Mouse (Mus musculus) adrenal gland, adult 8-10 months (tissue): ENCODE measurements around the gene Tmem165. TPM values are rescaled to one million over a fixed set of nuclear protein-coding genes. Genes with fewer than 3 reads are reported as not detected.

Experiments
- DNase-seq: peaks from one replicate; pipeline ENCODE4 v3.0.0; 2022
- total RNA-seq, 4 experiments: library from RNA; stranded (reverse); gene quantifications; 2 replicates each; pipeline ENCODE4 v1.2.4; 2022

Tmem165 gene
- 10 to 100 TPM; 35.7 to 53.4 (median 42.6) TPM for total RNA-seq

- peak; percentile 92 for DNase-seq
Measured at GRCm38 (mm10) chr5:76183750-76184261, at the start of gene Tmem165. Tmem165 (plus strand) TSS chr5:76183880.

GRCm38 (mm10) chr5:76135644-76136043 is 48.0 kb upstream of the Tmem165 start:
- no peak for DNase-seq

DNA sequence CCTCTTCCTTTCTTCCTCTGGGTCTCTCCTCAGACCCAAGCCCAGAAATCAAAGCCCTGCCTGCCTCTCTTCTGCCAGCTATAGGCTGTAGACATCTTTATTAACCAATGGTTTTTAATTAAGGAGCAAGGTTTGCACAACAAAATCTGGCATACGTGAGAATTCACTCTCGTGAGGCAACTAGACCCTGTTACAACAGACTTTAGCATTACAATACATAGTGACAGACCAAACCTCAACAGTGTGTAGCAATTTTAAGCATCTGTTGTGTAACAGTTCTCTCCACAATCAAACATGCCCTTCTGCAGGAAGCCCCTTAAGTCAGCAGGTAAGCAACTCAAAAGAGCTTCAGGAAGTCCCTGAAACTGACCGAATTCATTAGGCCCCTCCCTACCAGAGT is 47.4 kb upstream of the Tmem165 start:
- DNase-seq: no peak

DNA sequence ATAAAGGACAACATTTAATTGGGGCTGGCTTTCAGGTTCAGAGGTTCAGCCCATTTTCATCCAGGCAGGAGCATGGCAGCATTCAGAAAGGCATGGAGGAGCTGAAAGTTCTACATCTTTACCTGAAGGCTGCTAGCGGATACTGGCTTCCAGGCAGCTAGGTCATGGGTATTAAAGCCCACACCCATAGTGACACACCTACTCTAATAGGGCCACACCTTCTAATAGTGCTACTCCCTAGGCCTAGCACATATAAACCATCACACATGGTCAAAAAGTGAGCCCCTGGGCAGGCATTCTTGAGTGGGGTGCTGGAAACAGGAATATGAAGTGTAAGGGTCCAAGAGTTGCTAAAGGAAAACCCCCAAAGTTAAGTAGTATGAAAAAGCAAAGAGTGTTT is 46.1 kb upstream of the Tmem165 start:
- DNase-seq: no peak

- no peak for DNase-seq
Measured at GRCm38 (mm10) chr5:76138071-76138470, 45.6 kb upstream of the Tmem165 start.

DNA sequence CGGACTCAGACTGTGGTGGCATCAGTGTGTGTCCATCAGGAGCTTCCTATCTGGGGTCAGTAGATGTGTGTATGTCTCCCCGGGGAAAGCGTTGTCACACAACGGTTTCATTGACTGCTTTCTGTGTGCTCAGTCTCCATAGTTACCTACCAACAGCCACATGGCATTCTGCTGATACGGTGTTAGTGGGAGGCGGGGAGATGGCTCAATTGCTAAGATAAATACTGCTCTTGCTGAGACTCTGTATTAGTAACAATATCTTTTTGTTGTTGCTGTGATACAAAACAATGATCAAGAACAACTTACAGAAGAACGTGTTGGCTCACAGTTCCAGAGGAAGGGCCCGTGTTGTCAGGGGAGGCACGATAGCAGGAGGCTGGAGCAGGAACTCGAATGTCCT is 45.2 kb upstream of the Tmem165 start:
- DNase-seq: no peak

- no peak for DNase-seq
Measured at GRCm38 (mm10) chr5:76139171-76139671, 44.5 kb upstream of the Tmem165 start.

DNA sequence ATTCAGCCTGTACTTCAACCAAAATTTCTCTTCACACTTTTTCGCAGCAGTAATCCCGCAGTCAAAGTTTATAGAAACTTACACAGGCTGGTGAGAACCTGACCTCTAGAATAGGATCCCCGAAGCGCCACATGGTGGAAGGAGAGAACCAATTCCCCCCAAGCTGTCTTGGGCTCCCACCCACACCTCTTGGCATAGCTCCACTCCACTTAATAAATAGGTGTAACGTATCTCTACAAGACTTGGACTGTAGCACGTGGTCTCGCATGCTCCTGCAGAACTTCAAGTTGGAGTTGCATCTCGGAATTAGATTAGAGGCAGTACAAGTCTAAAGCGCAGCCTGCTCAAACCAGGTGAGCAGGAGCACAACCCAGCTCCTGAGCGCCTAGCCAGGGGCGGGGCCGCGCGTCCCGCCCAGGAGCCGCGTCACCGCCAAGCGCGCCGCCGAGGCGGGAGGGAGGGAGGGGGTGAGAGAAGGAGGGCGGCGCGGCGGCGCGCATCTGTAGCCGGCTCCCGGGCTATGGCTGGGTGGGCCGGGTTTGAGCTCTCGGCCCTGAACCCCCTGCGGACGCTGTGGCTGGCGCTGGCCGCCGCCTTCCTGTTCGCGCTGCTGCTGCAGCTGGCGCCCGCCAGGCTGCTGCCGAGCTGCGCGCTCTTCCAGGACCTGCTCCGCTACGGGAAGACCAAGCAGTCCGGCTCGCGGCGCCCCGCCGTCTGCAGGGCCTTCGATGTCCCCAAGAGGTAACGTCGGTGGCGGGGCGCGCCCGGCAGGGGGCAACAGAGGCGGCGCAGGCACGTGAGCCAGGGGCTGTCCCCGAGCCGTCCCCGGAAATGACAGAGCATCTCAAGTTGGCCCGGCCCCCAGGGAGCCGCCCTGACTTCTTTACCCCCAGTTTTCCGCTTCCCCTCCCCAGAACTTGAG is 43.6 kb upstream of the Tmem165 start, which contains the start of gene Srd5a3:
Gene Srd5a3 (plus strand): TSS at position 464 of the 922 bp plus-strand sequence.
- DNase-seq: peak; percentile 95

DNA sequence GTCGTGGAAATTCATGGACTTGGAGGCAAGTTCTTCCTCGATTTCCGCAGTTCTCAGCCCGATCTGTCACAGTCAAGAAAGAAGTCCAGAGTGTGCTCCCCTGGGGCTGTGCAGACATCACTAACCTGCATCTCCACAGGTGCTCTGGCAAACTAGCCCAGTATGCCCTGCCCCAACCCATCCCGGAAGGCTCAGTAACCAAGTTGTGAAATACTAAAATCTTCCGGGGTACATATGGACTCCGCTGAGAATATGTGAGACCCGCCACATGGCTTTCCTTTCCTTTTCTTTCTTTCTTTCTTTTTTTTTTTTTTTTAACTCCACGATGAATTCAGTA is 43.0 kb upstream of the Tmem165 start:
- DNase-seq: no peak

DNA sequence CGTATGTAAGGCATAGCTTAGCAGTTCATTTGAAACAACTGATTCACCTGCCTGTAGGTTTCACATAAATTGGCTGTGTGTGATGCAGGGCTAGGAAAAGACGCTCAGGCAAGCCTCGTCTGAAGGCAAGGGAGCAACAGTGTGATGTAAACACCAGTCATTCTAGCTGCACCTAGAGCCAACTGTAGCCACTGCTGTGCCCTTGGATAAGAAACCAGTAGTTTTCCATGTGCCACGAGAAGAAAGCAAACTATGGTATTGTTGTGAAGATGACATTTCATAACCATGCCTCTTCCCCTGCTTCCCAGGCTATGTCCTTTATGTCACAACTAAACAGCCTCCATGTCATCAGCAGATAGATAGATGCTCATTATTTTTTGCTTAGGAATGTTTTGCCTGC is 40.3 kb upstream of the Tmem165 start:
- no peak for DNase-seq

GRCm38 (mm10) chr5:76146401-76146800 is 37.3 kb upstream of the Tmem165 start:
- DNase-seq: no peak

DNA sequence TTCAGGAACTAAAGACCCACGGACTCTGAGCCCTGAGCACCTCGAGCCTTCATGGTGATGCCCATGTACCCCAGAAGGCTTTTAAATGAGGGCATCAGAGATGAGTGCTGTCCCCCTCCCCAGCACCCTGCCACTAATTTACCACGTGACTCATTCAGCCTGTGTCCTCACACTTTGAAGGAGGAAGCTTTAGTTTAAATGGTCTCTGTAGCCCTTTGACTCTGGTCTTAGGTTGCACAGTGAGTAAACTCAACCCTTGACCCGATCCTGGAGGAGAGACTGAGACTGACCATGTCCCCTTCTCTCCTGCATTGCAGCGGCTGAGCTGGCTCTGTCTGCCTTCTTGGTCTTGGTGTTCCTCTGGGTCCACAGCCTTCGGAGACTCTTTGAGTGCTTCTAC is 34.2 kb upstream of the Tmem165 start:
- no peak for DNase-seq

- DNase-seq: no peak
Measured at GRCm38 (mm10) chr5:76152956-76153355, 30.7 kb upstream of the Tmem165 start.

DNA sequence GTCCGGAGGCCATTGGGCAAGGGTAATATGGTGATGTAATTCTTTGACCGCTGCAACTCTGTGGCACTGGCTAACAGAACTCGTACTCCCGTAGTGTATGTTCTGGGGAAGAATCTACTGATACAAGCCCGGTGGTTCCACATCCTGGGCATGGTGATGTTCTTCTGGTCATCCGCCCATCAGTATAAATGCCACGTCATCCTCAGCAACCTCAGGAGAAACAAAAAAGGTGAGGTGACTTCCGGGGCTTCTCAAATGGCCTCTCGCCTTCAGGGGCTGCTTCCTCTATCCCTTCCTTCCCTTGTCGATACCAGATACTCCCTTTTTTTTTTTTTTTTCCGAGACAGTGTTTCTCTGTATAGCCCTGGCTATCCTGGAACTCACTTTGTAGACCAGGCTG is 30.2 kb upstream of the Tmem165 start:
- no peak for DNase-seq

DNA sequence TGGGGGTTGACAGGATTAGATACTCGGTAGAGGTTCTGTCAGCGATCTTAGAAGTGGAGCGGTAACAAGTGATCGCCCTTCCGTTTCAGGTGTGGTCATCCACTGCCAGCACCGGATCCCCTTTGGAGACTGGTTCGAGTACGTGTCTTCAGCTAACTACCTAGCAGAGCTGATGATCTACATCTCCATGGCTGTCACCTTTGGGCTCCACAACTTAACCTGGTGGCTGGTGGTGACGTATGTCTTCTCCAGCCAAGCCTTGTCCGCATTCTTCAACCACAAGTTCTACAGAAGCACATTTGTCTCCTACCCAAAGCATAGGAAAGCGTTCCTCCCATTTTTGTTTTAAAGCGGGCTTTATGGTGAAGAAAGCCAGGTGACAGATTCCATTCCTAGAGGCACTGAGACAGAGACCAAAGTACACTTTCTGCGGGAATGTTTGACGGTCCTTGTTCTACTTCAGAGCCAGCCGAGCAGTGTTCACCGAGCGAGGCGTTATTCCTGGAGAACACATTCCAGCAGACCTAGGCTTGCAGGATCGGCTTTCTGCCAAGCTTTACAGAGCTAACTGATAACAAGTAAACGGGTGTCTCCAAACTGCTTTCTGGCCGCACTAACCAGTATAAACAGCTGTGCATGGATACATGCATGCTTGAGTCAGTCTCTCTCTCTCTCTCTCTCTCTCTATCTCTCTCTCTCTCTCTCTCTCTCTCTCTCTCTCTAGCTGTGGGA is 29.1 kb upstream of the Tmem165 start:
- no peak for DNase-seq

DNA sequence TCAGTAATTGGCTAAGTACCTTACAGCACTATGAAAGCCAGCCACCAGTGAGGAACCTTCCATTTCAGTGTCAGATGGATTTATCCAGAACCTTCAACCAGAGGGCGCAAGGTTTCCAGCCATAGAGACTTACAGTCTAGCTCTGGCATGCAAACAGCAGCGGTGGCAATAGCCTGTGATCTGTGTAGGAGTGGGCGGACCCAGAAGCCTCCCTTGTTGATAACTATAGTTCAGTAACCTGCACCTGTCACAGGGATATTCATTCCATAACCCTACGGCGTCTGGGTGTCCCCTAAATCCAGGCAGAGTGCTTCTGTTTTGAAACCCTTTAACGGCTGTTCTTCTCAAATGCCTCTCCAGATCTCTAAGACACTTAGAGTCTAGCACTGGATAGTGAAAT is 24.1 kb upstream of the Tmem165 start:
- DNase-seq: no peak

- no peak for DNase-seq
Measured at GRCm38 (mm10) chr5:76160086-76160485, 23.6 kb upstream of the Tmem165 start.

- DNase-seq: no peak
Measured at GRCm38 (mm10) chr5:76161491-76161890, 22.2 kb upstream of the Tmem165 start.

DNA sequence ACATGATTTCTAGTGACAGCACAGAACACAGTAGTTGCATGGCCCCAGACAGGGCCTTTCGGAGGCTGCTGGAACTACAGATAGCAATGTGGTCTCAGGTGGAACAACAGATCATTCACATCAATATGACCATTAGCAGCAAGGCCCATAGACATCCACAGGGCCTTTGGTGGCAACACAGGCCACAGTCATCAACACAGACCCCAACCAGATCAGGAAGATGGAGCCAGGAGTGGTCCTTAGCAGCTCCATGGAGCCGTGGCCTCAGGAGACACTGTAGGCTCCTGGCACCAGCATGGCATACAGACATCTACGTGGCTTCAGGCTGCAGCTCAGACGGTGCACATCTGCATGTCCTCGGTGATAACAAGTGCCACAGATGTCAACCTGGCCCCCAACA is 20.8 kb upstream of the Tmem165 start:
- no peak for DNase-seq

DNA sequence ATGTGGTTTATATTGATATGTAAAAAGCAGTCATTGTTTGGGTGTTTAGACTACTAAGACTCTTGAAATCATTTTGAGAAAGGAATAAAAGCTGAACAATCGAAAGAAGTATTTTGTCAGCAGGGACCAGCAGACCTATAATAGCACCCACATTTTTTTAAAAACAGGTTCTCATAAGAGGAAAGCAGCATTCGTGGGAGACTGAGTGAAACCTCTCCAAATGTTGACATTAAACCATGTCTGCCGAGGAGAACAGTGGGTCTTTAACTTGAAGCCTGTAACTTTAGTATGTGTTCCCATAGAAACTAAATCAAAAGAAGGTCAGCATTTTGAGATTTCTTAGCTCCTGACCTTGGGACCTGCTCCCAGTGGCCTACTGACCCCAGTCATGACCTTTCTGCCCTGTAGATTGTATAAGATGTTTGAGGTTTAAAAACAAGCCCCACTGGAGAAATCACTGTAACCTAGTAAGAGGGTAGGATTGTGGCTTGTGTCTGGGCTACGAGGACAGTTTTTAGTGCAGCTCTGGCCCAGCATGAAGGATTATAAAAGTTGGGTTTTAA is 19.8 kb upstream of the Tmem165 start:
- DNase-seq: no peak

- DNase-seq: no peak
Measured at GRCm38 (mm10) chr5:76164827-76165226, 18.9 kb upstream of the Tmem165 start.

- DNase-seq: no peak
Measured at GRCm38 (mm10) chr5:76170522-76170921, 13.2 kb upstream of the Tmem165 start.

DNA sequence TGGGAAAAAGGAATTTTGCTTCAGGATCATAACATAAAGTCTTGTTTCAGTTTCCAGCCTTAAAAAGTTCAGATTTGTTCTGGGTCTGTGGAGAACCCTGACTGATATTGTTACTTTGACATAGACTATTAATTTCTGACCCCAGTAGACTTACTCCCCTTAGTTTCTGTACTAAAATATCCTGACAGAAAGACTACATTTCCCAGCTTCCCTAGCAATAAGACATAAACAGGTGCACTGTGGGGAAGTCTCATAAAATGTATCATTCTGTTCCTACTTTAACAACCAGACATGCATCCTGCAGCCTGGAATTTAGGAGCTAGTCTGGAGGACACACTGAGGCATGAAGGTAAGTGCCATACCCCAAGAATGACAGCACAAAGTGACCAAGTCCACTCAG is 12.6 kb upstream of the Tmem165 start:
- no peak for DNase-seq
